28 mouse cellular contexts compared by ENCODE assay signal in the genomic region with DNA sequence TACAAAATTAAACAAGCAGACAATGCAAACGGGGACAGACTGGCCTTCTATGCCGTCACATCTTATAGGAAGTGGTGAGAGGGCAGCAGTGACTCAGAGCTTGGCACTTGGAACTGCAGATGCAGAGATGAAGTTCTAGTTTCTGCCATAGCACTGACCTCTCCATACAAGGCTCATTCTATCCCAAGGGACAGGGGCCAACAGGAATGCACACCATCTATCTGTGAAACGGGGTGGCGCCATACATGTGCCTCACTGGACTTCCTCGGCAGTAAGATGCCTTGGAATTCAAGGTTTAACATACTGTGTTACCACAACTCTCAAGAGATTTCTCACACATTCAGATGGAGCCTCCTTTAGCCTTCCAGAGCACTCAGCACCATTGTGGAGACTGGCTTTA.
A peak's percentile ranks its signal among the peaks of the same experiment; 100 is the strongest.
DNase-seq lines count a peak whose midpoint lies in the region; ATAC-seq and TF ChIP-seq lines count a peak whose summit lies in the region.
"Had no signal": no experiment of that assay in that cellular context is flagged by ENCODE, and none has a peak within 500 bp of the region (broad histone marks: within the 10 kb centered on the region; RNA-seq: fewer than 3 reads in every experiment).

No protein-coding gene starts in this region.

- TF ChIP-seq POLR2A in myocyte (IDR thresholded peaks at IDR 0.05; ENCODE audit: insufficient read length, low read depth), result no peak

- H3K4me3 ChIP-seq in neural tube, embryonic 13.5 days, result no peak overlapping the region
- H3K4me3 ChIP-seq in myocyte, result no peak overlapping the region
- H3K4me3 ChIP-seq: embryonic facial prominence, embryonic 12.5 days; embryonic facial prominence, embryonic 15.5 days; gastrocnemius, adult 2 months; heart, embryonic 12.5 days; heart, embryonic 15.5 days; hindbrain, embryonic 10.5 days; hindbrain, embryonic 13.5 days; intestine, embryonic 15.5 days had no signal

- H3K9me3 ChIP-seq in neural tube, embryonic 13.5 days, result no peaks in the 10 kb centered on the region
- H3K9me3 ChIP-seq: embryonic facial prominence, embryonic 12.5 days; embryonic facial prominence, embryonic 15.5 days; heart, embryonic 12.5 days; heart, embryonic 15.5 days; hindbrain, embryonic 10.5 days; hindbrain, embryonic 13.5 days; intestine, embryonic 15.5 days had no signal

- H3ac ChIP-seq in myocyte (ENCODE audit: control insufficient read depth, insufficient read length), result no peak overlapping the region

- WGBS in neural tube, embryonic 13.5 days, result 89% methylated on average over 5 of the region's 5 CpGs

- DNase-seq in adrenal gland, postnatal 14 days, result peak; percentile 8
- no peak for DNase-seq in adrenal gland, adult 8-10 months
- DNase-seq in neural tube, embryonic 10.5 days (ENCODE audit: extremely low spot score, low spot score), result no peak
- no peak for DNase-seq in layer of hippocampus, adult 8-10 months (ENCODE audit: low spot score in 2 of 2)
- DNase-seq: cerebellum, adult 11 months; cerebellum, adult 2 months; cerebellum, adult 9-11 months; cerebellum, postnatal 25 days; gastrocnemius, adult 2 months; gastrocnemius, postnatal 14 days; heart, adult 11 months; heart, postnatal 10 days; heart, postnatal 36 days had no signal

- ATAC-seq in neural tube, embryonic 13.5 days (ENCODE audit: low read depth), result peak; percentile 33; the same call in 1 of the 2 replicates
- ATAC-seq: forebrain, embryonic 14.5 days; forebrain, postnatal 0 days; hindbrain, embryonic 16.5 days; intestine, embryonic 15.5 days; Patski had no signal

- H3K27ac ChIP-seq in neural tube, embryonic 13.5 days (replicated peaks), result no peak overlapping the region
- H3K27ac ChIP-seq: embryonic facial prominence, embryonic 12.5 days; embryonic facial prominence, embryonic 15.5 days; gastrocnemius, adult 2 months; heart, embryonic 15.5 days; hindbrain, embryonic 10.5 days; hindbrain, embryonic 13.5 days; intestine, embryonic 15.5 days had no signal

- H3K4me1 ChIP-seq in neural tube, embryonic 13.5 days (replicated peaks), result peaks cover 9% of the 10 kb centered on the region
- H3K4me1 ChIP-seq: embryonic facial prominence, embryonic 15.5 days; heart, embryonic 12.5 days; heart, embryonic 15.5 days; hindbrain, embryonic 10.5 days; intestine, embryonic 15.5 days had no signal

- no peak overlapping the region for H3K9ac ChIP-seq in neural tube, embryonic 13.5 days
- H3K9ac ChIP-seq: embryonic facial prominence, embryonic 12.5 days; embryonic facial prominence, embryonic 15.5 days; forebrain, postnatal 0 days; heart, embryonic 12.5 days; heart, embryonic 15.5 days; hindbrain, embryonic 13.5 days; intestine, embryonic 15.5 days had no signal

- H3K27me3 ChIP-seq in neural tube, embryonic 13.5 days, result no peaks in the 10 kb centered on the region
- no peaks in the 10 kb centered on the region for H3K27me3 ChIP-seq in myocyte (ENCODE audit: control insufficient read depth, insufficient read depth, insufficient read length)
- H3K27me3 ChIP-seq: CH12.LX; embryonic facial prominence, embryonic 12.5 days; embryonic facial prominence, embryonic 15.5 days; heart, embryonic 12.5 days; heart, embryonic 15.5 days; hindbrain, embryonic 13.5 days; intestine, embryonic 15.5 days; Patski had no signal

- H3K4me2 ChIP-seq in neural tube, embryonic 13.5 days, result no peak overlapping the region
- H3K4me2 ChIP-seq in myocyte (ENCODE audit: low read depth), result no peak overlapping the region
- H3K4me2 ChIP-seq: embryonic facial prominence, embryonic 12.5 days; embryonic facial prominence, embryonic 15.5 days; heart, embryonic 12.5 days; heart, embryonic 15.5 days; hindbrain, embryonic 13.5 days; intestine, embryonic 15.5 days had no signal

- no peaks in the 10 kb centered on the region for H3K79me2 ChIP-seq in myocyte (ENCODE audit: control insufficient read depth, insufficient read depth)

- H3K36me3 ChIP-seq in neural tube, embryonic 13.5 days, result no peaks in the 10 kb centered on the region
- no peaks in the 10 kb centered on the region for H3K36me3 ChIP-seq in myocyte (ENCODE audit: control insufficient read depth, insufficient read depth)
- H3K36me3 ChIP-seq: embryonic facial prominence, embryonic 12.5 days; embryonic facial prominence, embryonic 15.5 days; G1E; heart, embryonic 12.5 days; heart, embryonic 15.5 days; hindbrain, embryonic 10.5 days; hindbrain, embryonic 13.5 days; intestine, embryonic 15.5 days had no signal

TF ChIP-seq in myocyte, 11 proteins besides CTCF, POLR2A, EP300 and RAD21:
- 0 out of 2 replicates have a peak, but pooled peaks have one; percentile 22 for TF ChIP-seq CEBPB (IDR thresholded peaks at IDR 0.05; ENCODE audit: insufficient read depth, poor library complexity, severe bottlenecking)
- TF ChIP-seq TCF3 (IDR thresholded peaks at IDR 0.05; ENCODE audit: insufficient read length, low read depth), result no peak
